Comparison of ENCODE assay signal across 8 mouse cellular contexts in genomic region chr7:28375176-28375921, GRCm38 (mm10). TPM values are rescaled to one million over a fixed set of nuclear protein-coding genes. Genes with fewer than 3 reads are reported as not detected.
DNase-seq lines count a peak whose midpoint lies in the region; ATAC-seq and TF ChIP-seq lines count a peak whose summit lies in the region.

No protein-coding gene starts in this region.

- peak overlapping the region; percentile 100 for H3K27ac ChIP-seq in brown adipose tissue, adult 24 weeks (replicated peaks; ENCODE audit: low read depth, low read length)
- peak overlapping the region; percentile 100 for H3K27ac ChIP-seq in heart, embryonic 16.5 days (ENCODE audit: low read length)
- H3K27ac ChIP-seq in neural tube, embryonic 14.5 days (ENCODE audit: low read depth, low read length) = peak overlapping the region; percentile 82

- H3K4me3 ChIP-seq in E14TG2a.4 (replicated peaks; ENCODE audit: low read length) = peak overlapping the region; percentile 89
- peak overlapping the region; percentile 63 for H3K4me3 ChIP-seq in brown adipose tissue, adult 24 weeks (ENCODE audit: insufficient read depth, low read depth, low read length)
- H3K4me3 ChIP-seq in heart, embryonic 16.5 days (ENCODE audit: low read length) = peak overlapping the region; percentile 81
- peak overlapping the region; percentile 73 for H3K4me3 ChIP-seq in lung, adult 2 months (replicated peaks; ENCODE audit: extremely low read depth, low read depth, low read length)
- H3K4me3 ChIP-seq in neural tube, embryonic 14.5 days (ENCODE audit: low read depth, low read length) = peak overlapping the region; percentile 33

- peak; percentile 71 for DNase-seq in fibroblast of lung, adult 2 months (ENCODE audit: low read depth)
- peak; percentile 94 to 97 for DNase-seq in kidney, postnatal 25 days
- peak; percentile 89 for DNase-seq in lung, adult 2 months
- peak; percentile 94 for DNase-seq in testis, postnatal 10 days (ENCODE audit: low spot score)

- no peaks in the 10 kb centered on the region for H3K9me3 ChIP-seq in E14TG2a.4 (ENCODE audit: low read length)
- no peaks in the 10 kb centered on the region for H3K9me3 ChIP-seq in heart, embryonic 16.5 days (replicated peaks; ENCODE audit: control insufficient read depth, low read length)
- H3K9me3 ChIP-seq in neural tube, embryonic 14.5 days (ENCODE audit: control insufficient read depth, low read length) = no peaks in the 10 kb centered on the region

- H3K4me2 ChIP-seq in heart, embryonic 16.5 days (ENCODE audit: low read depth, low read length) = peak overlapping the region; percentile 93
- H3K4me2 ChIP-seq in neural tube, embryonic 14.5 days (ENCODE audit: low read depth, low read length) = peak overlapping the region; percentile 73

- WGBS in heart, embryonic 16.5 days = under 1% methylated on average over 35 of the region's 36 CpGs
- WGBS in lung, adult 2 months = under 1% methylated on average over 36 of the region's 36 CpGs
- WGBS in neural tube, embryonic 14.5 days = 1% methylated on average over 33 of the region's 36 CpGs

- peak overlapping the region; percentile 92 for H3K9ac ChIP-seq in heart, embryonic 16.5 days (ENCODE audit: low read length)
- H3K9ac ChIP-seq in neural tube, embryonic 14.5 days (replicated peaks; ENCODE audit: low read depth, low read length) = peak overlapping the region; percentile 55

- peak; percentile 86; the same call in 1 of the 2 replicates for TF ChIP-seq POLR2A in lung, adult 2 months (IDR thresholded peaks at IDR 0.05; ENCODE audit: borderline replicate concordance, extremely low read depth, low read depth, low read length)

- peak; percentile 52 for ATAC-seq in heart, embryonic 16.5 days (replicated peaks; ENCODE audit: extremely low read depth, insufficient read depth, low FRiP score)
- ATAC-seq in neural tube, embryonic 14.5 days (ENCODE audit: low read depth) = peak; percentile 21; the same call in 1 of the 2 replicates

- H3K36me3 ChIP-seq in E14TG2a.4 (ENCODE audit: insufficient read depth, low read length) = peaks cover 17% of the 10 kb centered on the region
- 0 out of 2 replicates have a peak, but pooled peaks cover 3% of the 10 kb centered on the region for H3K36me3 ChIP-seq in heart, embryonic 16.5 days (ENCODE audit: control insufficient read depth, insufficient read depth)
- no peaks in the 10 kb centered on the region for H3K36me3 ChIP-seq in neural tube, embryonic 14.5 days (ENCODE audit: control insufficient read depth, insufficient read depth, low read length)

- TF ChIP-seq CTCF in E14TG2a.4 (conservative IDR thresholded peaks at IDR 0.05; ENCODE audit: low read length) = no peak
- no peak for TF ChIP-seq CTCF in lung, adult 2 months (IDR thresholded peaks at IDR 0.05; ENCODE audit: insufficient read depth, low read length)

- peaks cover 73% of the 10 kb centered on the region for H3K4me1 ChIP-seq in E14TG2a.4 (replicated peaks; ENCODE audit: low read depth, low read length)
- H3K4me1 ChIP-seq in brown adipose tissue, adult 24 weeks (ENCODE audit: control insufficient read depth, insufficient read depth, insufficient read length, low read length) = peaks cover 5% of the 10 kb centered on the region; the same call in 1 of the 2 replicates
- peaks cover 45% of the 10 kb centered on the region for H3K4me1 ChIP-seq in heart, embryonic 16.5 days (ENCODE audit: control insufficient read depth, insufficient read depth, low read length)
- H3K4me1 ChIP-seq in lung, adult 2 months (ENCODE audit: control insufficient read depth, insufficient read depth, low read length) = peaks cover 10% of the 10 kb centered on the region
- peaks cover 14% of the 10 kb centered on the region for H3K4me1 ChIP-seq in neural tube, embryonic 14.5 days (ENCODE audit: control insufficient read depth, insufficient read depth, low read length)

- peaks cover 8% of the 10 kb centered on the region for H3K27me3 ChIP-seq in E14TG2a.4 (ENCODE audit: insufficient read depth, low read length)
- no peaks in the 10 kb centered on the region for H3K27me3 ChIP-seq in heart, embryonic 16.5 days (ENCODE audit: control insufficient read depth, insufficient read depth, low read length)
- no peaks in the 10 kb centered on the region for H3K27me3 ChIP-seq in neural tube, embryonic 14.5 days (ENCODE audit: control insufficient read depth, insufficient read depth, low read length)

RNA-seq across cellular contexts. Expression of gene Plekhg2, which starts 3.0 kb away (rescaled TPM):
- 3.1 and 3.5 TPM in 2 replicates for polyA plus RNA-seq in brown adipose tissue, adult 24 weeks (2012; ENCODE audit: insufficient read depth, insufficient read length, missing spikeins)
- polyA plus RNA-seq in heart, embryonic 16.5 days (2015; fragmentation: Nextera tagmentation; extraction: Ambion mirVana) = 35.8 and 41.8 TPM in 2 replicates
- polyA plus RNA-seq in lung, adult 2 months (2012; rRNA removed) = 37.5 and 40.0 TPM in 2 replicates
- polyA plus RNA-seq in neural tube, embryonic 14.5 days (2014; fragmentation: Nextera tagmentation; extraction: Ambion mirVana) = 15.9 and 23.5 TPM in 2 replicates

RNA-seq across cellular contexts. Expression of gene Zfp36, which starts 4.7 kb away (rescaled TPM):
- 25.1 and 70.2 TPM in 2 replicates for polyA plus RNA-seq in brown adipose tissue, adult 24 weeks (2012; ENCODE audit: insufficient read depth, insufficient read length, missing spikeins)
- 15.4 and 18.5 TPM in 2 replicates for polyA plus RNA-seq in heart, embryonic 16.5 days (2015; fragmentation: Nextera tagmentation; extraction: Ambion mirVana)
- 83.3 and 136 TPM in 2 replicates for polyA plus RNA-seq in lung, adult 2 months (2012; rRNA removed)
- 2.6 and 3.7 TPM in 2 replicates for polyA plus RNA-seq in neural tube, embryonic 14.5 days (2014; fragmentation: Nextera tagmentation; extraction: Ambion mirVana)

RNA-seq across cellular contexts. Expression of gene Med29, which starts 17.2 kb away (rescaled TPM):
- 18.4 and 20.2 TPM in 2 replicates for polyA plus RNA-seq in brown adipose tissue, adult 24 weeks (2012; ENCODE audit: insufficient read depth, insufficient read length, missing spikeins)
- 41.3 and 50.1 TPM in 2 replicates for polyA plus RNA-seq in heart, embryonic 16.5 days (2015; fragmentation: Nextera tagmentation; extraction: Ambion mirVana)
- 37.3 and 39.2 TPM in 2 replicates for polyA plus RNA-seq in lung, adult 2 months (2012; rRNA removed)
- polyA plus RNA-seq in neural tube, embryonic 14.5 days (2014; fragmentation: Nextera tagmentation; extraction: Ambion mirVana) = 38.3 and 42.2 TPM in 2 replicates

RNA-seq across cellular contexts. Expression of gene Paf1, which starts 17.4 kb away (rescaled TPM):
- polyA plus RNA-seq in brown adipose tissue, adult 24 weeks (2012; ENCODE audit: insufficient read depth, insufficient read length, missing spikeins) = 50.4 and 62.6 TPM in 2 replicates
- 78.9 and 79.9 TPM in 2 replicates for polyA plus RNA-seq in heart, embryonic 16.5 days (2015; fragmentation: Nextera tagmentation; extraction: Ambion mirVana)
- 81.5 and 103 TPM in 2 replicates for polyA plus RNA-seq in lung, adult 2 months (2012; rRNA removed)
- polyA plus RNA-seq in neural tube, embryonic 14.5 days (2014; fragmentation: Nextera tagmentation; extraction: Ambion mirVana) = 81.9 and 87.2 TPM in 2 replicates

RNA-seq across cellular contexts. Expression of gene Rps16, which starts 24.9 kb away (rescaled TPM):
- polyA plus RNA-seq in brown adipose tissue, adult 24 weeks (2012; ENCODE audit: insufficient read depth, insufficient read length, missing spikeins) = 404 and 482 TPM in 2 replicates
- polyA plus RNA-seq in heart, embryonic 16.5 days (2015; fragmentation: Nextera tagmentation; extraction: Ambion mirVana) = 506 and 555 TPM in 2 replicates
- 529 and 774 TPM in 2 replicates for polyA plus RNA-seq in lung, adult 2 months (2012; rRNA removed)
- 498 and 551 TPM in 2 replicates for polyA plus RNA-seq in neural tube, embryonic 14.5 days (2014; fragmentation: Nextera tagmentation; extraction: Ambion mirVana)

Comparison
In these comparisons a context has a peak if more than half of its experiments do, and no peak if none do; other contexts are left out.
1. Peak in every context shown above with its lines: DNase-seq, ATAC-seq, H3K4me3 ChIP-seq and H3K27ac ChIP-seq.
2. H3K4me3 ChIP-seq: peak in every context shown above with its lines; median percentile 89 in E14TG2a.4; 81 in heart, embryonic 16.5 days; 73 in lung, adult 2 months; 63 in brown adipose tissue, adult 24 weeks; 33 in neural tube, embryonic 14.5 days.